ENCODE assay signal across 15 mouse cellular contexts in the genomic region with DNA sequence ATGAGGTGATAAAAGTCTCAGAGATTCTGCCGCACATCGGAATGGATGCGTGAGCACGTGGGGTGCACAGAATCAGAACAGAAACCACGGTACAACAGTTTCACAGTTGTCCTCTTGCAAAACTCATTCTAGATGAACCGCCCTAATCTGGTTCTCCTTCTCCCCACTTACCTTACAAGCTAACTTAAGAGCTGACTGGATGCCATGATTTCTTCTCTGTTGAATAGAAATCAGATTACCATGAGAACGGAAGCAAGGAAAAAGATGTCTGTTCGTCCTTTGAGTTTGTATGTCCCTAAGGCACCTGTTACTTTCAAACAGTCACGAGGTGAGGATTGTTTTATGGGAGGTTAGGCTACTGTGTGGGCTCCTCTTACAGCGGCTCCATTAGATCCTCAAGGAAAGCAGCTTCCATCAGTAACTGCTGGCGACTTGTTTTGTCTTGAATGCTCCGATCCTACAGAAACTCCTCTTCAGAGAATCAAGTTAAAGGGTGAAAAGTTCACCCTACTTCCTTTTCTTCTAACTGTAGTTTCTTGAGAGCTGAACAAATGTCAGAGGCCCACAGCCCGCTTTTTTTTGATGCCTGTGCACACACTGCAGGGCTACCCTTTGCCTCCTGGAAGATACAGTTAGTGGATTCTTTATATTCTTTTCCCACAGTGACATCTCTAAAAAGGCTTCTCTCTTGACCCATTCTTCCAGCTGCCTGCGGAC. TPM values are rescaled to one million over a fixed set of nuclear protein-coding genes. Genes with fewer than 3 reads are reported as not detected.
DNase-seq lines count a peak whose midpoint lies in the region; ATAC-seq lines count a peak whose summit lies in the region.
"Had no signal": no experiment of that assay in that cellular context is flagged by ENCODE, and none has a peak within 500 bp of the region (broad histone marks: within the 10 kb centered on the region; RNA-seq: fewer than 3 reads in every experiment).

No protein-coding gene starts in this region.

- no peak overlapping the region for H3K9ac ChIP-seq in intestine, embryonic 16.5 days (ENCODE audit: low read depth, low read length)
- H3K9ac ChIP-seq in intestine, embryonic 15.5 days, result no peak overlapping the region
- H3K9ac ChIP-seq: embryonic facial prominence, embryonic 13.5 days; forebrain, postnatal 0 days had no signal

- peak; percentile 48 for DNase-seq in CD4-positive helper T cell, adult 2 months (ENCODE audit: low read depth, low spot score)
- DNase-seq in induced T-regulatory cell, adult 2 months (ENCODE audit: low read depth), result peak; percentile 76
- DNase-seq in right cerebral cortex, postnatal 4 days, result no peak
- DNase-seq in urinary bladder, postnatal 14 days (ENCODE audit: low spot score), result no peak
- DNase-seq: adrenal gland, adult 2 months; cerebellum, postnatal 10 days; forebrain, postnatal 0 days; midbrain, embryonic 14.5 days had no signal

- no peak overlapping the region for H3K4me3 ChIP-seq in intestine, embryonic 16.5 days (ENCODE audit: low read length)
- H3K4me3 ChIP-seq in intestine, embryonic 15.5 days (replicated peaks), result no peak overlapping the region
- H3K4me3 ChIP-seq: embryonic facial prominence, embryonic 13.5 days; heart, embryonic 10.5 days had no signal

- WGBS in intestine, embryonic 16.5 days, result 76% methylated on average over 14 of the region's 14 CpGs
- 71% methylated on average over 14 of the region's 14 CpGs for WGBS in intestine, embryonic 15.5 days

- H3K36me3 ChIP-seq in intestine, embryonic 16.5 days (ENCODE audit: control insufficient read depth, insufficient read depth, low read length), result no peaks in the 10 kb centered on the region
- no peaks in the 10 kb centered on the region for H3K36me3 ChIP-seq in intestine, embryonic 15.5 days
- H3K36me3 ChIP-seq: heart, embryonic 10.5 days had no signal

- no peaks in the 10 kb centered on the region for H3K27me3 ChIP-seq in intestine, embryonic 16.5 days (replicated peaks; ENCODE audit: control insufficient read depth, insufficient read depth, low read length)
- no peaks in the 10 kb centered on the region for H3K27me3 ChIP-seq in intestine, embryonic 15.5 days (replicated peaks)
- H3K27me3 ChIP-seq: embryonic facial prominence, embryonic 13.5 days had no signal

- no peak for ATAC-seq in intestine, embryonic 16.5 days
- ATAC-seq in intestine, embryonic 15.5 days, result no peak
- ATAC-seq in neutrophil, adult 5-6 weeks (ENCODE audit: extremely low read depth, insufficient number of reproducible peaks, low FRiP score, poor library complexity, severe bottlenecking), result peak; percentile 30; the same call in 1 of the 2 replicates
- ATAC-seq in megakaryocyte progenitor cell, adult 5-6 weeks (replicated peaks; ENCODE audit: poor library complexity), result no peak
- ATAC-seq: forebrain, postnatal 0 days had no signal

- 0 out of 2 replicates have a peak overlapping the region, but pooled peaks have one; percentile 1 for H3K27ac ChIP-seq in intestine, embryonic 16.5 days (ENCODE audit: low read length)
- no peak overlapping the region for H3K27ac ChIP-seq in intestine, embryonic 15.5 days
- H3K27ac ChIP-seq: embryonic facial prominence, embryonic 13.5 days had no signal

- H3K4me1 ChIP-seq in intestine, embryonic 16.5 days (ENCODE audit: control insufficient read depth, insufficient read depth, low read length), result peaks cover 11% of the 10 kb centered on the region; the same call in 1 of the 2 replicates
- peaks cover 22% of the 10 kb centered on the region for H3K4me1 ChIP-seq in intestine, embryonic 15.5 days (replicated peaks)

- H3K4me2 ChIP-seq in intestine, embryonic 16.5 days (ENCODE audit: low read depth, low read length), result no peak overlapping the region
- H3K4me2 ChIP-seq in intestine, embryonic 15.5 days (replicated peaks), result no peak overlapping the region

- no peaks in the 10 kb centered on the region for H3K9me3 ChIP-seq in intestine, embryonic 16.5 days (ENCODE audit: control insufficient read depth, low read length)
- H3K9me3 ChIP-seq in intestine, embryonic 15.5 days, result no peaks in the 10 kb centered on the region
- H3K9me3 ChIP-seq: embryonic facial prominence, embryonic 13.5 days; G1E; heart, embryonic 10.5 days had no signal

RNA-seq across cellular contexts. Expression of gene Fam117a, which starts 17.6 kb away (rescaled TPM):
- 8.3 and 8.8 TPM in 2 replicates for polyA plus RNA-seq in intestine, embryonic 16.5 days (2015; fragmentation: Nextera tagmentation; extraction: Ambion mirVana)
- polyA plus RNA-seq in intestine, embryonic 15.5 days (2015; fragmentation: Nextera tagmentation; extraction: Ambion mirVana), result 9.6 and 10.7 TPM in 2 replicates
- total RNA-seq in neutrophil, adult 5-6 weeks (2017), result 45.7 and 48.7 TPM in 2 replicates
- total RNA-seq in megakaryocyte progenitor cell, adult 5-6 weeks (2015), result 90.4 and 98.3 TPM in 2 replicates
- 89.6 and 91.8 TPM in 2 replicates for total RNA-seq in megakaryocyte progenitor cell, adult 5-6 weeks (2017)

RNA-seq across cellular contexts. Expression of gene Slc35b1, which starts 30.1 kb away (rescaled TPM):
- polyA plus RNA-seq in intestine, embryonic 16.5 days (2015; fragmentation: Nextera tagmentation; extraction: Ambion mirVana), result 116 and 117 TPM in 2 replicates
- 103 and 108 TPM in 2 replicates for polyA plus RNA-seq in intestine, embryonic 15.5 days (2015; fragmentation: Nextera tagmentation; extraction: Ambion mirVana)
- 29.1 and 35.5 TPM in 2 replicates for total RNA-seq in neutrophil, adult 5-6 weeks (2017)
- 82.6 and 88.6 TPM in 2 replicates for total RNA-seq in megakaryocyte progenitor cell, adult 5-6 weeks (2015)
- 61.2 and 85.6 TPM in 2 replicates for total RNA-seq in megakaryocyte progenitor cell, adult 5-6 weeks (2017)

RNA-seq across cellular contexts. Expression of gene Kat7, which starts 44.3 kb away (rescaled TPM):
- 61.1 and 64.5 TPM in 2 replicates for polyA plus RNA-seq in intestine, embryonic 16.5 days (2015; fragmentation: Nextera tagmentation; extraction: Ambion mirVana)
- polyA plus RNA-seq in intestine, embryonic 15.5 days (2015; fragmentation: Nextera tagmentation; extraction: Ambion mirVana), result 67.3 and 68.7 TPM in 2 replicates
- total RNA-seq in neutrophil, adult 5-6 weeks (2017), result 63.7 and 69.5 TPM in 2 replicates
- total RNA-seq in megakaryocyte progenitor cell, adult 5-6 weeks (2015), result 99.1 and 111 TPM in 2 replicates
- 70.8 and 73.3 TPM in 2 replicates for total RNA-seq in megakaryocyte progenitor cell, adult 5-6 weeks (2017)

RNA-seq across cellular contexts. Expression of gene Spop, which starts 59.5 kb away (rescaled TPM):
- 104 and 127 TPM in 2 replicates for polyA plus RNA-seq in intestine, embryonic 16.5 days (2015; fragmentation: Nextera tagmentation; extraction: Ambion mirVana)
- polyA plus RNA-seq in intestine, embryonic 15.5 days (2015; fragmentation: Nextera tagmentation; extraction: Ambion mirVana), result 127 and 130 TPM in 2 replicates
- 89.4 and 104 TPM in 2 replicates for total RNA-seq in neutrophil, adult 5-6 weeks (2017)
- 88.9 and 102 TPM in 2 replicates for total RNA-seq in megakaryocyte progenitor cell, adult 5-6 weeks (2015)
- total RNA-seq in megakaryocyte progenitor cell, adult 5-6 weeks (2017), result 60.2 and 63.3 TPM in 2 replicates

Comparison
In these comparisons a context has a peak if more than half of its experiments do, and no peak if none do; other contexts are left out.
1. DNase-seq: peak in CD4-positive helper T cell, adult 2 months (single experiment) and induced T-regulatory cell, adult 2 months (single experiment); none in right cerebral cortex, postnatal 4 days (single experiment) and urinary bladder, postnatal 14 days (single experiment).